17 mouse cellular contexts compared by ENCODE assay signal in genomic region chr1:189717546-189717945, GRCm38 (mm10).
"Had no signal": no experiment of that assay in that cellular context is flagged by ENCODE, and none has a peak within 500 bp of the region (broad histone marks: within the 10 kb centered on the region; RNA-seq: fewer than 3 reads in every experiment).

No protein-coding gene starts in this region.

- H3K27ac ChIP-seq: liver, embryonic 14.5 days; macrophage; midbrain, embryonic 12.5 days; neural tube, embryonic 13.5 days; neural tube, embryonic 15.5 days; stomach, embryonic 15.5 days; stomach, postnatal 0 days had no signal

- H3K36me3 ChIP-seq: midbrain, embryonic 12.5 days; neural tube, embryonic 13.5 days; neural tube, embryonic 15.5 days; stomach, embryonic 15.5 days had no signal

- H3K4me2 ChIP-seq: lung, embryonic 14.5 days; midbrain, embryonic 12.5 days; neural tube, embryonic 13.5 days; neural tube, embryonic 15.5 days; stomach, embryonic 15.5 days had no signal

- H3K27me3 ChIP-seq: midbrain, embryonic 12.5 days; neural tube, embryonic 13.5 days; neural tube, embryonic 15.5 days; stomach, embryonic 15.5 days had no signal

- H3K4me1 ChIP-seq: midbrain, embryonic 12.5 days; neural tube, embryonic 13.5 days; neural tube, embryonic 15.5 days; stomach, embryonic 15.5 days had no signal

- H3K9ac ChIP-seq: liver, embryonic 14.5 days; lung, embryonic 14.5 days; midbrain, embryonic 12.5 days; neural tube, embryonic 13.5 days; neural tube, embryonic 15.5 days; stomach, embryonic 15.5 days had no signal

- H3K4me3 ChIP-seq: megakaryocyte, embryonic 14.5 days; midbrain, embryonic 12.5 days; neural tube, embryonic 13.5 days; neural tube, embryonic 15.5 days; stomach, embryonic 15.5 days had no signal

- H3K9me3 ChIP-seq: midbrain, embryonic 12.5 days; neural tube, embryonic 15.5 days; stomach, embryonic 15.5 days had no signal

- DNase-seq: lung, adult 18-20 months; lung, embryonic 14.5 days; lung, postnatal 10 days; lung, postnatal 36 days; midbrain, embryonic 14.5 days; right cerebral cortex, postnatal 14 days; thymus, adult 2 months; thymus, postnatal 25 days; thymus, postnatal 4 days had no signal
